Mouse (Mus musculus): ENCODE results near the gene Myl4. TPM values are rescaled to one million over a fixed set of nuclear protein-coding genes. Genes with fewer than 3 reads are reported as not detected.
"Not testable (repeated sequence)": the region's sequence is repeated elsewhere in the genome, so short reads cannot be mapped to it uniquely, and the experiment has no call there.

Myl4 gene
- total and polyA plus RNA-seq, 2 experiments from 2014 or later, result 758 to 1,182 TPM

DNA sequence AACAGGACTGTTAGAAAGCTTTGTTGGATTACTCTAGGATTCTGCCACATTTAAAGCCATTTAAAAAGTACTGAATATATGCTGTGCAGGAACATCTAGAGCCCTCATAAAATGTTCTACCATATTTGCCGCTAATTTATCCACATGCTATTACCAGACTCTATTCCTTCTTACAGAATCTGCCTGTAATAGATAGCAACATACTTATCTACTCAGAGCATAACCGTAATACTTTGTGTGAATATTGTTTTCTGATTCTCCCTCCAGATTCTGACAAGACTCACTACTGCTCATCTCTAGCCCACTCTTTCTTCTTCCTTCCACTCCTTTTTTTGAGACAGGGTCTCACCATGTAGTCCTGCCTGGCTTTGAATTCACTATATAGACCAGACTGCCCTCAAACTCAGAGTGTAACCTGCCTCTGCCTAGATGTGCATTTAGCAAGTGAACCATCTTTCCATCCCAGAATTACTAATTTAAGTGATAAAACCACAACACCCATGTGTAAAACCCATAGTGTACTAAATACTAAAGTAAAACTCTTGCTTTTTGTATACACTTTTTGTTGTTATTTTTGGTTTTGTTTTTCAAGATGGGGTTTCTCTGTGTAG lies 12.4 kb upstream of the Myl4 start:
- 86% methylated on average over 2 of the region's 2 CpGs for WGBS
- no peak for ATAC-seq (ENCODE audit: insufficient read depth, low read depth)
- Histone ChIP-seq H3K27ac (ENCODE audit: low read depth) (no peak overlapping the region), H3K4me3 (ENCODE audit: low read depth, low read length) (no peak overlapping the region), H3K4me1 (ENCODE audit: control insufficient read depth, insufficient read depth) (no peaks in the 10 kb centered on the region), H3K36me3 (replicated peaks; ENCODE audit: control insufficient read depth, insufficient read depth, low read length) (peaks cover 20% of the 10 kb centered on the region), H3K4me2 (ENCODE audit: low read depth, low read length) (no peak overlapping the region), H3K9ac (replicated peaks; ENCODE audit: low read depth, low read length) (no peak overlapping the region), H3K9me3 (replicated peaks; ENCODE audit: control insufficient read depth, low read length) (no peaks in the 10 kb centered on the region), H3K27me3 (ENCODE audit: control insufficient read depth, insufficient read depth, low read length) (no peaks in the 10 kb centered on the region)
- no peak for DNase-seq (ENCODE audit: low spot score)
- TF ChIP-seq CTCF (IDR thresholded peaks at IDR 0.05; ENCODE audit: low read depth) (no peak), EP300 (IDR thresholded peaks at IDR 0.05; ENCODE audit: low read depth) (no peak)

DNA sequence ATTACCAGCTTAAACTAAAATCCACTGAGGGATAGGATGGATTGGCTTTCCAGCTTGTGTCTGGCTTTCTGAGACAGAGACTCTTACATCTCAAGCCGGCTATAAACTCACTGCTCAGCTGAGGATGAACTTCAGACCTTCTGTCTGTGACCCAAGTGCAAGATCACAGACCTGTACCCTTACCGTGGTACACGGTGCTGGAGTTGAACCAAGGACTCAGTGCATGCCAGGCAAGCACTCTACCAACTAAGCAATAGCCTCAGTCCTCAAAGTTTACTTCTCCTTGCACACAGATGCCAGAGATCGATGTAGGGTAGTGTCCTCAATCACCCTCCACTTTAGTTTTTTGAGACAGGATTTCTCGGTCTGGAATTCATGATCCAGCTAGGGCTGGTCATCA lies 10.7 kb upstream of the Myl4 start:
- Histone ChIP-seq H3K27me3 (ENCODE audit: control insufficient read depth, insufficient read depth, low read length) (no peaks in the 10 kb centered on the region), H3K27ac (ENCODE audit: low read depth) (no peak overlapping the region), H3K36me3 (replicated peaks; ENCODE audit: control insufficient read depth, insufficient read depth, low read length) (0 out of 2 replicates have a peak, but pooled peaks cover 3% of the 10 kb centered on the region), H3K4me1 (ENCODE audit: control insufficient read depth, insufficient read depth) (0 out of 2 replicates have a peak, but pooled peaks cover 2% of the 10 kb centered on the region), H3K9ac (replicated peaks; ENCODE audit: low read depth, low read length) (no peak overlapping the region), H3K4me3 (ENCODE audit: low read depth, low read length) (no peak overlapping the region), H3K4me2 (ENCODE audit: low read depth, low read length) (no peak overlapping the region), H3K9me3 (replicated peaks; ENCODE audit: control insufficient read depth, low read length) (no peaks in the 10 kb centered on the region)
- no peak for DNase-seq (ENCODE audit: low spot score)
- no peak for TF ChIP-seq CTCF (IDR thresholded peaks at IDR 0.05; ENCODE audit: low read depth)
- no peak for TF ChIP-seq EP300 (IDR thresholded peaks at IDR 0.05; ENCODE audit: low read depth)
- ATAC-seq (ENCODE audit: insufficient read depth, low read depth), result no peak
- 88% methylated on average over 5 of the region's 5 CpGs for WGBS

DNA sequence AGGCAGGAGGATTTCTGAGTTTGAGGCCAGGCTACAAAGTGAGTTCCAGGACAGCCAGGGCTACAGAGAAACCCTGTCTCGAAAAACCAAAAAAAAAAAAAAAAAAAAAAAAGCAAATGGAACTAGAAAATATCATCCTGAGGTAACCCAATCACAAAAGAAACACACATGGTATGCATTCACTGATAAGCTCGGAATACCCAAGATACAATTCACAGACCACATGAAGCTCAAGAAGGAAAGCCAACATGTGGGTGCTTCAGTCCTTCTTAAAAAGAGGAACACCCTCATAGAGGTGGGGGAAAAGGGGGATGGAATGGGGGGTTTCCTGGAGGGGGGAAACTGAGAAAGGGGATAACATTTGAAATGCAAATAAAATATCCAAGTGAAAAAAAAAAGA lies 7.1 kb upstream of the Myl4 start:
- H3K27me3 ChIP-seq (ENCODE audit: control insufficient read depth, insufficient read depth, low read length); H3K4me3 ChIP-seq (ENCODE audit: low read depth, low read length); H3K9me3 ChIP-seq (replicated peaks; ENCODE audit: control insufficient read depth, low read length); H3K4me1 ChIP-seq (ENCODE audit: control insufficient read depth, insufficient read depth); DNase-seq (ENCODE audit: low spot score); ATAC-seq (ENCODE audit: insufficient read depth, low read depth); H3K27ac ChIP-seq (ENCODE audit: low read depth); H3K9ac ChIP-seq (replicated peaks; ENCODE audit: low read depth, low read length); H3K4me2 ChIP-seq (ENCODE audit: low read depth, low read length); H3K36me3 ChIP-seq (replicated peaks; ENCODE audit: control insufficient read depth, insufficient read depth, low read length): not testable (repeated sequence)
- WGBS, result 70% methylated on average over 2 of the region's 2 CpGs

DNA sequence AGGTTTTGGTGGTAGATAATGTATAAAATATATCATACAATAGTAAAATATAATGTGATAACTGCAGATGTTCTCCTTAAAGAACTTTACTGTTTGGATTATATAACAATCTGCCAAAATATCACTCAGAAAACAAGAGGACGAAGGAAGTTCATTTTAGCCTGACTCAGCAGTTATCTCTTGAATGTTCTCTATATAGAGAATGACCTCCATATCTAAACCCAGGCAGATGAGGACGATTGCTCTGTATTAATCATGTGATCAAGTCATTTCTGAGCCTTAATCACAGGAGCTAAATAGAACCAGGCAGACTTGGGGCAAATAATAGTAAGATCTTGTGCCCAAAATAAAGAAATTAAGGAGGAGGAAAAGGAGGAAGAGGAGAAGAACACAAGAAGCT lies 6.0 kb upstream of the Myl4 start:
- TF ChIP-seq EP300 (IDR thresholded peaks at IDR 0.05; ENCODE audit: low read depth) (no peak), CTCF (IDR thresholded peaks at IDR 0.05; ENCODE audit: low read depth) (no peak)
- peaks cover 14% of the 10 kb centered on the region for H3K4me1 ChIP-seq (ENCODE audit: control insufficient read depth, insufficient read depth)

DNA sequence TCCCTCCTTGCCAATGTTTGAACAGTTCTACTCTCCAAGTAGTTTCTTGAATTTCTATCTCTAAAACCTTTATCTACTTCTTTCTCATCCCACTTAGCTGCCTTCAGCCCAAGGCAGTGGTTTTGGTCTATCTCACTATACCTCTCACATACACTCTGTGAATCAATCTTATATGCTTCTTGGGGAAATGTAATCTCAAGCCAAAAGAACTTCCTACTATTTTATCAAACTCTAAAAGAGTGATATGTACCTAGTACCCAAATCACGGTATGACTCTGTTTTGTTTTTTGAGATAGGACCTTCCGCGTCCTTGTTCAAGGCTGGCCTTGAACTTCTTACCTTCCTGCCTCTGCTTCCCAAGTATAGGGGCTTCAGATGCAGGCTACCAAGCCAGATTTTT lies 3.0 kb upstream of the Myl4 start:
- Histone ChIP-seq H3K4me2 (ENCODE audit: low read depth, low read length) (no peak overlapping the region), H3K27ac (ENCODE audit: low read depth) (no peak overlapping the region), H3K36me3 (replicated peaks; ENCODE audit: control insufficient read depth, insufficient read depth, low read length) (no peaks in the 10 kb centered on the region), H3K9me3 (replicated peaks; ENCODE audit: control insufficient read depth, low read length) (no peaks in the 10 kb centered on the region), H3K9ac (replicated peaks; ENCODE audit: low read depth, low read length) (no peak overlapping the region), H3K4me3 (ENCODE audit: low read depth, low read length) (no peak overlapping the region), H3K4me1 (ENCODE audit: control insufficient read depth, insufficient read depth) (peaks cover 14% of the 10 kb centered on the region), H3K27me3 (ENCODE audit: control insufficient read depth, insufficient read depth, low read length) (no peaks in the 10 kb centered on the region)
- TF ChIP-seq EP300 (IDR thresholded peaks at IDR 0.05; ENCODE audit: low read depth) (no peak), CTCF (IDR thresholded peaks at IDR 0.05; ENCODE audit: low read depth) (no peak)
- 69% methylated on average over 3 of the region's 3 CpGs for WGBS
- no peak for ATAC-seq (ENCODE audit: insufficient read depth, low read depth)
- DNase-seq (ENCODE audit: low spot score), result no peak

More for the DNA sequence above, 6.0 kb upstream of the Myl4 start:
- Histone ChIP-seq H3K9me3 (replicated peaks; ENCODE audit: control insufficient read depth, low read length) (no peaks in the 10 kb centered on the region), H3K27me3 (ENCODE audit: control insufficient read depth, insufficient read depth, low read length) (no peaks in the 10 kb centered on the region), H3K9ac (replicated peaks; ENCODE audit: low read depth, low read length) (no peak overlapping the region), H3K4me2 (ENCODE audit: low read depth, low read length) (no peak overlapping the region), H3K36me3 (replicated peaks; ENCODE audit: control insufficient read depth, insufficient read depth, low read length) (0 out of 2 replicates have a peak, but pooled peaks cover 3% of the 10 kb centered on the region), H3K4me3 (ENCODE audit: low read depth, low read length) (no peak overlapping the region), H3K27ac (ENCODE audit: low read depth) (peak overlapping the region; percentile 48; the same call in 1 of the 2 replicates)
- DNase-seq (ENCODE audit: low spot score), result no peak
- ATAC-seq (ENCODE audit: insufficient read depth, low read depth), result no peak
- WGBS, result 30% methylated on average over 2 of the region's 2 CpGs

All from heart, postnatal 0 days (tissue).